Mouse (Mus musculus): ENCODE measurements around the gene Ldb1.

Ldb1 gene

GRCm38 (mm10) chr19:46044993-46045695 is at the start of gene Ldb1:
Ldb1 (minus strand) TSS chr19:46045214.
- peak; percentile 86 for DNase-seq (ENCODE audit: low spot score)

- DNase-seq (ENCODE audit: low spot score) = no peak
Measured at GRCm38 (mm10) chr19:46094144-46094543, 49.1 kb upstream of the Ldb1 start.

- DNase-seq (ENCODE audit: low spot score) = no peak
Measured at GRCm38 (mm10) chr19:46091641-46092040, 46.6 kb upstream of the Ldb1 start.

- no peak for DNase-seq (ENCODE audit: low spot score)
Measured at GRCm38 (mm10) chr19:46087871-46088270, 42.9 kb upstream of the Ldb1 start.

- DNase-seq (ENCODE audit: low spot score) = no peak
Measured at GRCm38 (mm10) chr19:46086337-46086736, 41.3 kb upstream of the Ldb1 start.

- DNase-seq (ENCODE audit: low spot score) = no peak
Measured at GRCm38 (mm10) chr19:46085185-46085584, 40.2 kb upstream of the Ldb1 start.

- DNase-seq (ENCODE audit: low spot score) = no peak
Measured at GRCm38 (mm10) chr19:46078535-46078934, 33.5 kb upstream of the Ldb1 start.

- peak; percentile 99 for DNase-seq (ENCODE audit: low spot score)
Measured at GRCm38 (mm10) chr19:46075616-46076607, 30.9 kb upstream of the Ldb1 start, which contains the start of gene Nolc1. Nolc1 (plus strand) TSS chr19:46075863.

- no peak for DNase-seq (ENCODE audit: low spot score)
Measured at GRCm38 (mm10) chr19:46074266-46074665, 29.3 kb upstream of the Ldb1 start.

- DNase-seq (ENCODE audit: low spot score) = no peak
Measured at GRCm38 (mm10) chr19:46073285-46073684, 28.3 kb upstream of the Ldb1 start.

- DNase-seq (ENCODE audit: low spot score) = no peak
Measured at GRCm38 (mm10) chr19:46068054-46068453, 23.0 kb upstream of the Ldb1 start.

GRCm38 (mm10) chr19:46060845-46061244 is 15.8 kb upstream of the Ldb1 start:
- DNase-seq (ENCODE audit: low spot score) = no peak

GRCm38 (mm10) chr19:46058466-46058865 is 13.5 kb upstream of the Ldb1 start:
- DNase-seq (ENCODE audit: low spot score) = no peak

- DNase-seq (ENCODE audit: low spot score) = peak; percentile 91
Measured at GRCm38 (mm10) chr19:46056947-46057607, 12.1 kb upstream of the Ldb1 start.

- DNase-seq (ENCODE audit: low spot score) = peak; percentile 95
Measured at GRCm38 (mm10) chr19:46056388-46056946, 11.5 kb upstream of the Ldb1 start.

- no peak for DNase-seq (ENCODE audit: low spot score)
Measured at GRCm38 (mm10) chr19:46055752-46056387, 10.9 kb upstream of the Ldb1 start.

GRCm38 (mm10) chr19:46050462-46050861 is 5.4 kb upstream of the Ldb1 start:
- no peak for DNase-seq (ENCODE audit: low spot score)

GRCm38 (mm10) chr19:46049129-46049528 is 4.1 kb upstream of the Ldb1 start:
- DNase-seq (ENCODE audit: low spot score) = no peak

GRCm38 (mm10) chr19:46047426-46047825 is 2.4 kb upstream of the Ldb1 start:
- DNase-seq (ENCODE audit: low spot score) = no peak

GRCm38 (mm10) chr19:46046621-46047025 is 1.6 kb upstream of the Ldb1 start:
- DNase-seq (ENCODE audit: low spot score) = no peak

GRCm38 (mm10) chr19:46045696-46046311 is 790 bp upstream of the Ldb1 start:
- peak; percentile 79 for DNase-seq (ENCODE audit: low spot score)
